Mouse (Mus musculus): ENCODE data around the gene Vti1b. TPM values are rescaled to one million over a fixed set of nuclear protein-coding genes. Genes with fewer than 3 reads are reported as not detected.

The Vti1b gene
- polyA plus RNA-seq, 1 experiment: 43.6 TPM

DNA sequence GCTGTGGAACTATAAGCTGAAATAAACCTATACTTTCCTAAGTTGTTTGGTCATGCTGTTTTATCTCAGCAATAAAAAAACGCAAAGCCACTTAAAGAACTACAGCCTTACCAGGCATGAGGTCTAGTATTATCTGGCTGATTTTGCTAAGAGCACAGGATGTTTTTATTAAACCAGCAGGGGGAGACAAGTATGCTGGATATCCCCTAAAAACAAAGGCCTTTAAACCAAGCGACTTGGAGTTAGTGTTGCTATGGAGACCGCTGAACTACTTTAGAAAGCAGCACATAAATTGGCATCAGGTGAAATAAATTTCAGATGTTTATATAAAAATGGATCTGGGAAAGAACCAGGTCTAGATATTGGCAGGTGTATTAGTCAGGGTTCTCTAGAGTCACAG lies 49.6 kb downstream of the Vti1b start:
- WGBS: 33% methylated on average over 3 of the region's 3 CpGs
- DNase-seq: no peak
- TF ChIP-seq CTCF (IDR thresholded peaks at IDR 0.05; ENCODE audit: insufficient read depth, low read length): no peak
- TF ChIP-seq POLR2A (IDR thresholded peaks at IDR 0.05; ENCODE audit: borderline replicate concordance, extremely low read depth, low read depth, low read length): no peak

GRCm38 (mm10) chr12:79118991-79119390 lies 53.5 kb downstream of the Vti1b start:
- H3K4me3 ChIP-seq (replicated peaks; ENCODE audit: extremely low read depth, low read depth, low read length): no peak overlapping the region
- no peak for DNase-seq
- TF ChIP-seq CTCF (IDR thresholded peaks at IDR 0.05; ENCODE audit: insufficient read depth, low read length): no peak
- no peak for TF ChIP-seq POLR2A (IDR thresholded peaks at IDR 0.05; ENCODE audit: borderline replicate concordance, extremely low read depth, low read depth, low read length)
- H3K4me1 ChIP-seq (ENCODE audit: control insufficient read depth, insufficient read depth, low read length): no peaks in the 10 kb centered on the region
- WGBS: 82% methylated on average over 4 of the region's 4 CpGs

More for the DNA sequence above, 49.6 kb downstream of the Vti1b start:
- H3K4me3 ChIP-seq (replicated peaks; ENCODE audit: extremely low read depth, low read depth, low read length): no peak overlapping the region
- H3K4me1 ChIP-seq (ENCODE audit: control insufficient read depth, insufficient read depth, low read length): no peaks in the 10 kb centered on the region

Other genes starting within 250 kb of the Vti1b start
- 15.4 and 18.6 TPM in 2 replicates for gene Tmem229b, start 165.0 kb downstream of the Vti1b start, polyA plus RNA-seq (2012; rRNA removed)
- 8.9 and 9.3 TPM in 2 replicates for gene Plekhh1, start 143.5 kb downstream of the Vti1b start, polyA plus RNA-seq (2012; rRNA removed)
- gene Pigh, start 83.0 kb downstream of the Vti1b start, polyA plus RNA-seq (2012; rRNA removed): 12.9 and 15.0 TPM in 2 replicates
- gene Arg2, start 41.9 kb downstream of the Vti1b start, polyA plus RNA-seq (2012; rRNA removed): 4.0 and 4.7 TPM in 2 replicates
- gene Rdh11, start 19.6 kb upstream of the Vti1b start, polyA plus RNA-seq (2012; rRNA removed): 7.0 and 10.0 TPM in 2 replicates
- 0.69 and 8.9 TPM in 2 replicates for gene Rdh12, start 36.2 kb upstream of the Vti1b start, polyA plus RNA-seq (2012; rRNA removed)
- gene Zfyve26, start 123.6 kb upstream of the Vti1b start, polyA plus RNA-seq (2012; rRNA removed): 20.1 and 21.7 TPM in 2 replicates
- gene Rad51b, start 124.6 kb upstream of the Vti1b start, polyA plus RNA-seq (2012; rRNA removed): 0.25 and 1.1 TPM in 2 replicates

Measured in lung, adult 2 months (tissue).